Mouse (Mus musculus) adrenal gland, adult (tissue): ENCODE results near the gene Cacna2d1.
A peak's percentile ranks its signal among the peaks of the same experiment; 100 is the strongest.

Experiments used
- DNase-seq, 2 experiments: peaks; one replicate each; pipeline ENCODE4 v3.0.0; 2022 to 2023; ENCODE audit warnings: low spot score in 1 of 2; ENCODE audit not compliant: inconsistent age in 2 of 2

Cacna2d1 gene

GRCm38 (mm10) chr5:16252738-16253513, 318.4 kb downstream of the Cacna2d1 start:
- DNase-seq, result no peak

GRCm38 (mm10) chr5:16253768-16254167, 319.3 kb downstream of the Cacna2d1 start:
- peak in 1 of 2 experiments; percentile 49 for DNase-seq

GRCm38 (mm10) chr5:16265385-16265784, 330.9 kb downstream of the Cacna2d1 start:
- no peak for DNase-seq

- no peak for DNase-seq
Observed at GRCm38 (mm10) chr5:16277058-16277457, 342.6 kb downstream of the Cacna2d1 start.

GRCm38 (mm10) chr5:16281229-16281628, 346.7 kb downstream of the Cacna2d1 start:
- DNase-seq, result no peak

- DNase-seq, result peak in 1 of 2 experiments; percentile 83
Observed at GRCm38 (mm10) chr5:16293223-16293622, 358.7 kb downstream of the Cacna2d1 start.

GRCm38 (mm10) chr5:16293825-16294224, 359.3 kb downstream of the Cacna2d1 start:
- no peak for DNase-seq

GRCm38 (mm10) chr5:16294708-16295107, 360.2 kb downstream of the Cacna2d1 start:
- DNase-seq, result no peak

GRCm38 (mm10) chr5:16297170-16297771, 362.8 kb downstream of the Cacna2d1 start:
- DNase-seq, result no peak

GRCm38 (mm10) chr5:16299631-16300030, 365.1 kb downstream of the Cacna2d1 start:
- DNase-seq, result no peak

- DNase-seq, result peak; percentile 52 to 82
Observed at GRCm38 (mm10) chr5:16309168-16310006, 374.9 kb downstream of the Cacna2d1 start.

GRCm38 (mm10) chr5:16314242-16314641, 379.8 kb downstream of the Cacna2d1 start:
- no peak for DNase-seq

GRCm38 (mm10) chr5:16315983-16316390, 381.5 kb downstream of the Cacna2d1 start:
- DNase-seq, result no peak

- DNase-seq, result no peak
Observed at GRCm38 (mm10) chr5:16317680-16318242, 383.3 kb downstream of the Cacna2d1 start.

- DNase-seq, result peak in 1 of 2 experiments; percentile 28
Observed at GRCm38 (mm10) chr5:16326610-16327009, 392.1 kb downstream of the Cacna2d1 start.

- peak in 1 of 2 experiments; percentile 14 for DNase-seq
Observed at GRCm38 (mm10) chr5:16345393-16345792, 410.9 kb downstream of the Cacna2d1 start.

GRCm38 (mm10) chr5:16355816-16356215, 421.3 kb downstream of the Cacna2d1 start:
- no peak for DNase-seq

- no peak for DNase-seq
Observed at GRCm38 (mm10) chr5:16357709-16358108, 423.2 kb downstream of the Cacna2d1 start.

- no peak for DNase-seq
Observed at GRCm38 (mm10) chr5:16362076-16362475, 427.6 kb downstream of the Cacna2d1 start.

- no peak for DNase-seq
Observed at GRCm38 (mm10) chr5:16363171-16363570, 428.7 kb downstream of the Cacna2d1 start.

- DNase-seq, result no peak
Observed at GRCm38 (mm10) chr5:16370706-16371105, 436.2 kb downstream of the Cacna2d1 start.
